Mouse (Mus musculus): Measurements from ENCODE around the gene Pnma5. TPM values are rescaled to one million over a fixed set of nuclear protein-coding genes. Genes with fewer than 3 reads are reported as not detected.
"Not testable (repeated sequence)": the region's sequence is repeated elsewhere in the genome, so short reads cannot be mapped to it uniquely, and the experiment has no call there.

Pnma5 gene
- not detected in 2 replicates for polyA plus RNA-seq (2014; fragmentation: Nextera tagmentation; extraction: Ambion mirVana)

DNA sequence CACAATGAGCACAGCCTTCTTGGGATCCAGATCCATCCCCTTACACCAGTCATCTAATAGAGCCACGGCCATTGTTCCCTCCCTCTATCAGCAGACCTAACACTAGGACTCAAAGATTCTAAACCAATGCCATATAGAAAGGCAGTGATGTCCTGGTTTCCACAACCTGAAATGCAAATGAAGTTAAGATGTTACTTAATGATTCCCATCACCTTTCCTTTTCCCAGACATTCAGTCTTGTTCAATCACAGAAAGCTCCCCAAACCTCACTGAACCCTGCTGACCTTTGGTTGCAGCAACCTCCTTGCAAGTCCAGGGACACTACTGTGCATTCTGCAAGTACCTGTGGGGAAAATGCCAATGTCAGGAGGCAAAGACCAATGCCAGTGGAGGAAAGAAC, at the start of gene Pnma5:
TSS of gene Pnma5 (minus strand) at position 101 of the 400 bp plus-strand sequence.
- Histone ChIP-seq H3K4me2 (replicated peaks; ENCODE audit: low read depth, low read length) (no peak within 1 kb of the TSS), H3K9ac (ENCODE audit: low read depth, low read length) (no peak within 1 kb of the TSS), H3K27me3 (ENCODE audit: control insufficient read depth, insufficient read depth, low read length) (no peaks in the 10 kb centered on the region), H3K4me1 (replicated peaks; ENCODE audit: control insufficient read depth, insufficient read depth, low read length) (no peaks in the 10 kb centered on the region), H3K27ac (ENCODE audit: low read depth, low read length) (no peak within 1 kb of the TSS), H3K36me3 (ENCODE audit: control insufficient read depth, insufficient read depth, low read length) (no peaks in the 10 kb centered on the region), H3K9me3 (ENCODE audit: control insufficient read depth, low read length) (no peaks in the 10 kb centered on the region), H3K4me3 (ENCODE audit: low read depth, low read length) (no peak within 1 kb of the TSS)
- ATAC-seq (ENCODE audit: low FRiP score): no peak
- no peak for DNase-seq (ENCODE audit: low spot score)
- 75% methylated on average over 1 of the region's 1 CpGs for WGBS

DNA sequence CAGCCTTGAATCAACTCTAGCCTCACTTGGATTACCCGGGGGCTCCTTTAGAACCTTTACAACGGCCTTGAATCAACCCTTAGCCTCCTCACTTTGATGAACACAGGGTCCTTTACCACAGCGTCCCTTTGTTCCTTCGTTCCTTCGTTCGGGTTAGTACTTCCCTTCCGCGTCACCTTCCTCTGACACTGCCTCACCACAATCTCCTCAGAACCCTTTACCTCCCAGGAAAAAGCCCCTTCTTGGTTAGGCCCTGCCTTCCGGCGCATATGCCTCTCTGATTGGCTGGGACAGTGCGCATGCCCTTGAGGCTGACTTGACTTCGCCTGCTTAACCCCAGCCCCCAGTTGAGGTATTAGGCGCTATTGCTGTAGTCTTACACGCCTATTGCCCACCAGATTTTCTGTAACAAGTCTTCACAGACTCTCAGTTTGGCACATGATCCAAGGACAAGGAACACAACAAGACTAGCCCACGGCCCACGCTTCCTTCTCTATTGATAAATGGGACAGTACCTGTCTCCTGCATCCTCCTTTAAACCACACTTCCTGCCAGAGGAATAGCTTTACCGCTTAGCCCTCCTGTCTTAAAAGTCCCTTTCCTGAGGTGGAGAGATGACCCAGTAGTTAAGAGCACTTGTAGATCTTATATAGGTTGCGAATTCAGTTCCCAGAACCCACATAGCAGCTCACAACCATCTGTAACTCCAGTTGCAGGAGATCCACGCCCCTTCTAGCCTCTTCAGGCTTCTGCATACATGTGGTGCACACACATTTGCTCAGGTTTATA, 45.6 kb upstream of the Pnma5 start, which contains the start of gene Xlr4a:
TSS of gene Xlr4a (minus strand) at position 212 of the 789 bp plus-strand sequence.
- not testable (repeated sequence) for H3K27me3 ChIP-seq (ENCODE audit: control insufficient read depth, insufficient read depth, low read length); DNase-seq (ENCODE audit: low spot score); ATAC-seq (ENCODE audit: low FRiP score); H3K27ac ChIP-seq (ENCODE audit: low read depth, low read length); H3K9me3 ChIP-seq (ENCODE audit: control insufficient read depth, low read length); H3K9ac ChIP-seq (ENCODE audit: low read depth, low read length); H3K36me3 ChIP-seq (ENCODE audit: control insufficient read depth, insufficient read depth, low read length); H3K4me3 ChIP-seq (ENCODE audit: low read depth, low read length); H3K4me1 ChIP-seq (replicated peaks; ENCODE audit: control insufficient read depth, insufficient read depth, low read length); H3K4me2 ChIP-seq (replicated peaks; ENCODE audit: low read depth, low read length)
- 83% methylated on average over 19 of the region's 19 CpGs for WGBS

GRCm38 (mm10) chrX:73066765-73067312, 29.9 kb upstream of the Pnma5 start:
- not testable (repeated sequence) for H3K9me3 ChIP-seq (ENCODE audit: control insufficient read depth, low read length); H3K9ac ChIP-seq (ENCODE audit: low read depth, low read length); H3K36me3 ChIP-seq (ENCODE audit: control insufficient read depth, insufficient read depth, low read length); DNase-seq (ENCODE audit: low spot score); H3K27me3 ChIP-seq (ENCODE audit: control insufficient read depth, insufficient read depth, low read length); H3K4me2 ChIP-seq (replicated peaks; ENCODE audit: low read depth, low read length); ATAC-seq (ENCODE audit: low FRiP score); H3K27ac ChIP-seq (ENCODE audit: low read depth, low read length); H3K4me1 ChIP-seq (replicated peaks; ENCODE audit: control insufficient read depth, insufficient read depth, low read length); H3K4me3 ChIP-seq (ENCODE audit: low read depth, low read length)
- no CpG with 5 or more reads among the region's 5 CpGs for WGBS

- no peak within 1 kb of the TSS for H3K27ac ChIP-seq (ENCODE audit: low read depth, low read length)
- WGBS: 30% methylated on average over 7 of the region's 7 CpGs
- H3K4me1 ChIP-seq (replicated peaks; ENCODE audit: control insufficient read depth, insufficient read depth, low read length): no peaks in the 10 kb centered on the region
- no peaks in the 10 kb centered on the region for H3K27me3 ChIP-seq (ENCODE audit: control insufficient read depth, insufficient read depth, low read length)
- peak within 1 kb of the TSS; percentile 16 for H3K4me3 ChIP-seq (ENCODE audit: low read depth, low read length)
- no peaks in the 10 kb centered on the region for H3K9me3 ChIP-seq (ENCODE audit: control insufficient read depth, low read length)
- peak within 1 kb of the TSS; percentile 38 for H3K4me2 ChIP-seq (replicated peaks; ENCODE audit: low read depth, low read length)
- no peaks in the 10 kb centered on the region for H3K36me3 ChIP-seq (ENCODE audit: control insufficient read depth, insufficient read depth, low read length)
- peak within 1 kb of the TSS; percentile 48; the same call in 1 of the 2 replicates for H3K9ac ChIP-seq (ENCODE audit: low read depth, low read length)
- ATAC-seq (ENCODE audit: low FRiP score) (peak; percentile 71), DNase-seq (ENCODE audit: low spot score) (no peak)
Measured at GRCm38 (mm10) chrX:73064415-73064793, 27.5 kb upstream of the Pnma5 start, which contains the start of gene Pnma3. Gene Pnma3 (plus strand): TSS chrX:73064787.

DNA sequence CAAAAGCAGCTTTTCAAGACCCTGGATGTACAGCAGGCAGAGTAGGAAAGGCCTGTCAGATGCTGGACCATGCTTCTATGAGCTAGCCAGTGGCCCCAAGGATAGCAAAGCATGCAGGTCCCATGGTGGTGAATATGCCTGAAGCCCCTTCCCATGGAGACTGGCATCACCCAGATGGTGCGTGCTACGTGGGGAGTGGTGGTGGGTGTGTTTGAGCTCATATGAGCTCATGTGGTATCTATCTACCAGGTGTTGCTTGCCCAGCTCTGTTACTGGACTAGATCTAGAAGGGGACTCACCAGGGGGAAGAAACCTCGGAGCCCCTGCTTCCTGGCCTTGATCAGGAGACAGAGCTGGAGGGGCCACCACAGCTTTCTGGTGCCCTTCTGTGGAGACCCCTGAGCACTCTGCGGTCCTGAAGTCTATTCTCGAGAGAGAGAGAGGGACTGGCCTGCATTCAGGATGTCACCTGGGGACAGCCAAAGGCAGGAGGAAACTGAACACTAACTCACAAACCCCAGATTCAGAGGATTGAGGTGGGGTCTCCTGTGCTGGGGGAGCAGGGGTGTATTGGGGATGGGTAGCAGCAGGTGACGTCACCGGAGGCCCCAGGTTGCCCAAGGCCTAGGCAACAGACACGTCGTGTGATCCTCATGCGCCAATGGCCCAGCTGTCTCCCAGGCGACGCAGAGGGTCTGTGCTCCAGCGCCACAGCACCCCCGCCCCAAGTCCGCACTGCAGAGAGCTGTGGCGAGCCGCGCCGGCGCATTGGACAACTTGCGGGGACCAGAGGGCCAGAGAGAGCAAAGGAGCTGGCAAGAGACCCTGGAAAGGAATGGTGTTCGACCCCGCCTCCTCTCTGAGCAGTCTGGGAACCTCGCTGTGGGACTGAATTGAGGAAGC, 26.9 kb upstream of the Pnma5 start:
- Histone ChIP-seq H3K27me3 (ENCODE audit: control insufficient read depth, insufficient read depth, low read length) (no peaks in the 10 kb centered on the region), H3K4me2 (replicated peaks; ENCODE audit: low read depth, low read length) (peak overlapping the region; percentile 38), H3K9ac (ENCODE audit: low read depth, low read length) (peak overlapping the region; percentile 48; the same call in 1 of the 2 replicates), H3K36me3 (ENCODE audit: control insufficient read depth, insufficient read depth, low read length) (no peaks in the 10 kb centered on the region), H3K4me1 (replicated peaks; ENCODE audit: control insufficient read depth, insufficient read depth, low read length) (no peaks in the 10 kb centered on the region), H3K27ac (ENCODE audit: low read depth, low read length) (no peak overlapping the region), H3K4me3 (ENCODE audit: low read depth, low read length) (peak overlapping the region; percentile 16), H3K9me3 (ENCODE audit: control insufficient read depth, low read length) (no peaks in the 10 kb centered on the region)
- WGBS: 47% methylated on average over 20 of the region's 24 CpGs
- peak; percentile 60 for DNase-seq (ENCODE audit: low spot score)
- peak; percentile 84 for ATAC-seq (ENCODE audit: low FRiP score)

DNA sequence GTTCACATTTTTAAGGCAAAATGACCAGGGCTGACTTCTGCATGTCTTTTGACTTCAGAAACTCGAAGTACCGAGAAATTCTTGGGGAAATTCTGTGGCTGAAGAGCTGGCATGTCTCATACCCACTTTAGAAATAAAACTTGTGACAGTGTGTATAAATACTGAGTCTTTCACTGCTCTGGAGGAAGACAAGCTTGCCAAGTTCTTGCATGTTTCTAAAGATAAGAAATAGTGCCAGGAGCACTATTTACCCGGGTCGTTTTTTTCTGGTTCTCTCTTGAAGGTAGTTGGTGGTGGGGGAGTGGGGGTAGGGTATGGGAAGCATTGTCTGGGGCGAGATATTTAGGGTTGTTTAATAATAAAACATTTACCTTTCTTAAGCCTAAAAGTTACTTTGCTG, 25.4 kb upstream of the Pnma5 start:
- Histone ChIP-seq H3K4me2 (replicated peaks; ENCODE audit: low read depth, low read length) (no peak overlapping the region), H3K36me3 (ENCODE audit: control insufficient read depth, insufficient read depth, low read length) (no peaks in the 10 kb centered on the region), H3K9me3 (ENCODE audit: control insufficient read depth, low read length) (no peaks in the 10 kb centered on the region), H3K4me1 (replicated peaks; ENCODE audit: control insufficient read depth, insufficient read depth, low read length) (no peaks in the 10 kb centered on the region), H3K27me3 (ENCODE audit: control insufficient read depth, insufficient read depth, low read length) (no peaks in the 10 kb centered on the region), H3K4me3 (ENCODE audit: low read depth, low read length) (no peak overlapping the region), H3K27ac (ENCODE audit: low read depth, low read length) (no peak overlapping the region), H3K9ac (ENCODE audit: low read depth, low read length) (no peak overlapping the region)
- ATAC-seq (ENCODE audit: low FRiP score) (no peak), DNase-seq (ENCODE audit: low spot score) (no peak)
- 58% methylated on average over 5 of the region's 5 CpGs for WGBS

DNA sequence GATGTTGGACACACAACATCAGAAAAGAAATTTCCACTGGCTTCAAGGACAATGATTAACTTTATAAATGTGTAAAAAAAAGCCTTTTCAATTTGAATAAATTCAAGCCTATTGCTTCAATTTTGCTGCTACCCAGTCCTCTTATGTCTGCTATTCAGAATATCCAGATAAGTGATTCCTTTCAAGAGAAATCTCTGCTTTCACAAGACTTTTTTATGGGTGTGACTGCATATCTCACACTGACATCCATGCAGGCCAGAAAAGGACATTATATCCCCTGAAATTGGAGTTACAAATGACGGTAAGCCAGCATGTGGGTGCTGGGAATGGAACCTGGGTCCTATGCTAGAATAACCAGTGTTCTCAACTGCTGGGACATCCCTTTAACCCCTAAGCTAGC, 24.6 kb upstream of the Pnma5 start:
- no peak overlapping the region for H3K4me2 ChIP-seq (replicated peaks; ENCODE audit: low read depth, low read length)
- H3K9ac ChIP-seq (ENCODE audit: low read depth, low read length): no peak overlapping the region
- H3K4me1 ChIP-seq (replicated peaks; ENCODE audit: control insufficient read depth, insufficient read depth, low read length): no peaks in the 10 kb centered on the region
- H3K27me3 ChIP-seq (ENCODE audit: control insufficient read depth, insufficient read depth, low read length): no peaks in the 10 kb centered on the region
- no peaks in the 10 kb centered on the region for H3K36me3 ChIP-seq (ENCODE audit: control insufficient read depth, insufficient read depth, low read length)
- 84% methylated on average over 1 of the region's 1 CpGs for WGBS
- ATAC-seq (ENCODE audit: low FRiP score) (no peak), DNase-seq (ENCODE audit: low spot score) (no peak)
- no peak overlapping the region for H3K27ac ChIP-seq (ENCODE audit: low read depth, low read length)
- no peak overlapping the region for H3K4me3 ChIP-seq (ENCODE audit: low read depth, low read length)
- no peaks in the 10 kb centered on the region for H3K9me3 ChIP-seq (ENCODE audit: control insufficient read depth, low read length)

DNA sequence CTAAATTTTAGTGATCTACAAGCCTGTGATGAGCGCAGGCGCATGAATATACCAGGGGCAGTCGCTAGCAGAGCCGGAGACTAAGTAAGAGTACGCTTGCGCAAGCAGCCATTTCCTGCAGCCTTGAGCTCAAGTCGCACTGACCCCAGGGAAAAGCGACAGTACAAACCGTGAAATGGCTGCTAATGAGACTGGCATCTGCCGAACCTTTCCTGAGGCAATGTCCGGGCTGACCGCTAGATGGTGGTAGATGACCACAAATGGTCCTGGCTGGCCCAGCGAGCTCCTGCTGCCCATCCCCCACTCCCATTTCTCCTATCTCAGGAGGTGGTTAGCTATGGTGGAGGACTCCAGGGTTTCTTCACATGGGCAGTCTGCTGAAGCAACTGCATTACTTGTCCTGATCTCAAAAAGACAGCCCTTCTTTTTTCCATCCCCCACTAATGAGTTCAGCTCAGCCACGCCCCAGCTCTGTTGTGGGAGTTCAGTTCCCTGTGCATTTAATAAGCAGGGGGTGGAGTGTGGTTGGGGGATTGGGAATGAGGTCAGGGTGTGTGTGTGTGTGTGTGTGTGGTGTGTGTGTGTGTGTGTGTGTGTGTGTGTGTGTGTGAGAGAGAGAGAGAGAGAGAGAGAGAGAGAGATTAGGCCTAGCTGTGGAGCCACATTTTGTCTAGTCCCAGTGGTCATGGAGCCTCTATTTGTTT, 17.1 kb upstream of the Pnma5 start:
- no peak overlapping the region for H3K27ac ChIP-seq (ENCODE audit: low read depth, low read length)
- no peak overlapping the region for H3K9ac ChIP-seq (ENCODE audit: low read depth, low read length)
- ATAC-seq (ENCODE audit: low FRiP score) (peak; percentile 97), DNase-seq (ENCODE audit: low spot score) (peak; percentile 95)
- WGBS: 15% methylated on average over 14 of the region's 14 CpGs
- H3K4me1 ChIP-seq (replicated peaks; ENCODE audit: control insufficient read depth, insufficient read depth, low read length): no peaks in the 10 kb centered on the region
- H3K36me3 ChIP-seq (ENCODE audit: control insufficient read depth, insufficient read depth, low read length): no peaks in the 10 kb centered on the region
- no peaks in the 10 kb centered on the region for H3K27me3 ChIP-seq (ENCODE audit: control insufficient read depth, insufficient read depth, low read length)
- no peaks in the 10 kb centered on the region for H3K9me3 ChIP-seq (ENCODE audit: control insufficient read depth, low read length)
- no peak overlapping the region for H3K4me2 ChIP-seq (replicated peaks; ENCODE audit: low read depth, low read length)
- H3K4me3 ChIP-seq (ENCODE audit: low read depth, low read length): no peak overlapping the region

Measured in hindbrain, embryonic 11.5 days (tissue).